Mouse (Mus musculus) right cerebral cortex, postnatal 10 days (tissue): ENCODE results near the gene Dab1.
A peak's percentile ranks its signal among the peaks of the same experiment; 100 is the strongest.

ENCODE experiments used
- DNase-seq, 2 experiments: peaks; one replicate each; pipeline ENCODE4 v3.0.0; 2021; ENCODE audit warnings: low spot score in 2 of 2

Dab1 gene

DNA sequence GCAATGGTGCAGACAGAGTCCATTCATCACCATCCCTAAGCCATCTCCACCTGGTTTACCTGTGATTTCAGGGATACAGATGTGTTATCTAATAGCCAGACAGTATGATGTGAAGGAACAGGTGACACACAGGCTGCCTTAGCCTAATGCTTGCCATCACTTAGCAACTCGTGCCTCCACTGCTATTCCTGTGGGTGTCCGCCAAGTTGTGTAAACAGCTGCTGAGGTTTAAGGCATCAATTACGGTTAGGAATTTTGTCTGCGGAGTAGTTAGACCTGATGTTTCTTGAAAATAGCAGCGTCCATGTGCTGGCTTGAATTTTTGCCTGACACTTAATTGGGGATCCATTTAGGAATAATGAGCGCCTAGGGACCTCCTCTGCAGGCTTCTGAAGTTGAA is 487.1 kb downstream of the Dab1 start:
- no peak for DNase-seq

DNA sequence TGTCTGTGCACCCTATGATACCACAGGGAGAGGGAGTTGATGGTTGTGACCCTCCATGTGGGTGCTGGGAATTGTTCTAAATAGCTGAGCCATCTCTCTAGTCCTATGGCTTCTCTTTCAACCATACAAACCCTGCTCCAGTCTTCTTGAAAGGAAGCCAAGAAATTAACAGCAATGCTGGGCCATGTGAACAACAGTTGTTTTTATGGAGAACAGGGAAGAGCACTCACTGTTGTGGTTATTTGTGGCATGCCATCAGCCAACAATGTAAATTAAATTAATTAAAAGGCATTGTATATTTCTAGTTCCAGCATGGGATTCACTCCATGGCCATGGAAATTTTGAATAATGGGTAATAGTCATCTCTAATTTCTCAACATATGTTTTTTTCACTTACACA is 492.5 kb downstream of the Dab1 start:
- no peak for DNase-seq

DNA sequence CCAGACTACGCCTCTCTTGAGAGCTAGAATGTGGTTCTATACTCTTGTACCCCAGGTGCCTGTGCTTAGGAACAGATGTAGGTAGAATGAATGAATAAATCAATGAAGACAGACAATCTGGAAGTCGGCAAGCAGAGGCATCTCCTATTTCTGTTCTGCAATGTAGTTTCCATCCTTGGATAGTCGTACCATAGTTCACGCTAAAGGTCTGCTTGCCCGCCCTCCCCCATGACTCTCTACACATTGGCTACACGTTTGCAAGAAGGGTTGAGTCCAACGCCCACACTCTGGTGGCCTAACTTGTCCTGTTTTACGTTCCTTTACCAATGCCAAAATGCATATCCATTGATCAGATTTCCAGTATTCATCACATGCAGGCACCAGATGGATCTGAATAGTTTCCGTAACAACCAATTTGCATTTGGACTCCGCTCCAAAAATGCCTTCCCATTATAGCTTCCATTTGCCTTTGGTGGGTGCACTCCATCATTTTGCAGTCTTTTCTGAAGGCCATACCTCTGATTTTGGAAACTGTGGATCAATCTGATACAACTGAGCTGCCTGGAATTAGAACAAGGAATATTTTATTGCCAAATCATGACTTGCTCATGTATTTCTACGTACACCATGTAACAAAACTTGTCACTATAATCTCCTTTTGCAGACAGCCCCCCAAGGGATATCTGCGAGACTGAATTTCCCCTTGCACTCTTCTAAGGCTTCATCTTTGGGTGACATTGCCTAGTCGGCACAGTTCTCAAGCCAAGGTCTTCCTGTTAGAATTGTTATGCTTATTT is 494.2 kb downstream of the Dab1 start:
- peak; percentile 60 to 80 for DNase-seq

DNA sequence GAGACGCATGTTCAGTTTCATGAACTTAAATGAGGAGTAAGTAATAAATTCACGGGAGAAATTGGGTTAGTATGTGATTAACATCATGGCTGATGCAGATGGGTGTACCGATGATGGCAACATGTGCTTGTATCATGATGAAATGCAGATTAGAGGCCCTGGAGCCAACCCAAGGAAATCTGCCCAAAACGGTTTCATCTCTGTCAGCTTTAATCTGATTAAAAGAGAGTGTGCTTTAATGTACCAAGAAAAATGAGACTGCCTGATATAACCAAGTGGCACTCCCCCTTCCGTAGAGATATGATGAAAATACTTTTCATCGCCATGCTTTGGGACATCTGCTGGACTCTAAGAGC is 494.8 kb downstream of the Dab1 start:
- DNase-seq: peak; percentile 67 to 70

DNA sequence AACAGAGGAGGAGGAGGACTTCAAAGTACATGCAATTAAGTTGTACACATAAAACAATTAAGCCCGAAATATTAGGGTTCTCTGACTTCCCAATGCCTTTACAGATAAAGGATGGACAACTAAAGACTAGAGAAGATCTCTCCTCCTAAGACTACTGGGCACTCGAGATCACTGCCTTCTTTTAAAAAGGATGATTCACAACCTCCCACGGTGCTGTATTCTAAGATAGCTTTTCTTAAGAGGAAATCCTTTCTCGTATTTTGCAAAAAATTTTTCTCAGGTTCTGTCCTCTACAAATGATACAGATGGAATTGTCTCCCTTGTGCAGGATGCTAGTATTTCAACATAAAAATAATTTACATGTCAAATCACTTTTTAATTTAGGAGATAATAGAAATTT is 500.9 kb downstream of the Dab1 start:
- no peak for DNase-seq

DNA sequence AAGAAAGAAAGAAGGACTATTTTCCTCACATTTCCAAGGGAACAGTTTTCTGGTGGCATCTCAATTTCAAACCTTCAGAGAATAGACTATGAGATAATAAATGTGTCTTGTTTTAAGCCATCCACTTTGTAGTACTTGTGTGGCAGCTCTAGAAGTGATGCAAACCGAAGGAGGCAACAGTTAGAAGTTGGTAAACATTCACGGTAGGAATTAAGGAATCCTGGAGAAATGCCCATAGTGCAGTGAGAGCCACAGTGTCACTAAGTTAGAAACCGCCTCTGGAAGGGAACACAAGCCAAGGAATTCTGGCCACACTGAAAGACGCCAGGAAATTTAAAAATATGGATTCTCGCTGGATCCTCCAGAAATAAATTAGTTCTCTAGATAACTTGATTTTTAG is 502.8 kb downstream of the Dab1 start:
- no peak for DNase-seq

DNA sequence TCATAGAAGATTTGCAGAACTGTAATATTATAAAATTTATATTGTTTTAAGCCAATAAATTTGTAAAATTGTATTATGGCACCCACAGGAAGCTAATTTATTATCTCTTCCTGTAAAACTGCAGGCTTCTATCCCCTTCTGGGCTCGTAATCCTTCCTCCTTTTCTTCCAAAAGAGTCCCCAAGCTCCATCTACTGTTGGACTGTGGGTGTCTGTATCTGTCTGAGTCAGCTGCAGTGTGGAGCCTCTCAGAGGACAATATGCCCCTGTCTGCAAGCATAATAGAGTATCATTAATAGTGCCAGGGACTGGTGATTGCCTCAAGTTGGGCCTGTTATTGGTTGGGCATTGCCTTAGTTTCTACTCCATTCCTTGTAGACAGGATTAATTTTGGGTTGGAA is 503.2 kb downstream of the Dab1 start:
- DNase-seq: no peak

DNA sequence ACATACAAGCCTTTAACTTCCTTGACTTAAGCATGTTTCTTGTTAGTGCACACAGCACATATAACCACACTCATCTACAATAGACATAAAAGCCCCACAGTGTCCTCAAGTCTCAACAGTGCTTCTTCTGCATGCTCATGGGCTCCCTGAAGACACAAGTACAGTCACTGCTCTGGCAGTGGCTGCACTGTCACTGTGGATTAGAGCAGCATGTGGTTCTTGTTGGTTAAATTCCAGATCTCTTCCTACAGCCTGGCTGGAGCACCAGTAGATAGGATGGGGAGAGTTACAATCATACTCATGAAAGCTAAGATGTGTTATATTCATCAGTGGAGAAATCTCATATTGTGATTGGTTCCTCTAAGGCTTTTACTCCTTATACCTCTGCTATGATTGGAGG is 534.5 kb downstream of the Dab1 start:
- DNase-seq: no peak

DNA sequence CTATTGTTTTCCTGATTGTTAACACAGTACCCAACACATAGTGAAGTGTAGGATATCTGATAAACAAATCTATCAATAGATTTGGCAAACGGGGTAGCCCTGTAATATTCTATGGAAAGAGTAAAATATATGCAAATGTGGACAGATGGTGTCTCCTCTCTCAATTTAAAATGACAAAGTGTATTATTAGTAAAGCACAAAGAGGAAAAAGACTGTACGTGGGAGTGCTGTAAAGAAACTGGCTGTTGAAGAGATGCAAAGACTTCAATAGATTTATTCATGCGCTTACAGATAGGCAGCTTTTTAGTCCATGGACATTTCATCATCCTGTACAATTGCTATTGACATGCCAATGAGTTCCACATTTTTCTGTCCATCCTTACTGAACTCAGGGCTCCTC is 558.9 kb downstream of the Dab1 start:
- DNase-seq: no peak

DNA sequence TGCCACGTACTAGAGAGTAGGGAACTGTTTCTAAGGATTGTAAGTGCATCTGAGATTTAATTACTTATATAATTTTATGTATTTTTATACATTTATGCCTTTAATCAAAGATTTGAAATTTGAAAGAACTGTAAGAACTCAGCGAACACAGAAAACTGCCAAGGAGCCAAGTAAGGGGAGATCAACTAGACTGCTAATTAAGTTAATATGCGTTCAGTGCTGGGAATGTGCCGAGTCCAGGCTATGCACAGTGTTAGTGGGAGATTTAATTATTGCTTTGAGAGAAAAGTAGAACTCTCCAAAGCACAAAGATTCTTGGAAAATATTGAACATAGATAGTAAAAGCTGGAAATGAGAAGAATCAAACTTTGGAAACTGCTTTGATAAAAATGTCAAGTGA is 567.2 kb downstream of the Dab1 start:
- no peak for DNase-seq

DNA sequence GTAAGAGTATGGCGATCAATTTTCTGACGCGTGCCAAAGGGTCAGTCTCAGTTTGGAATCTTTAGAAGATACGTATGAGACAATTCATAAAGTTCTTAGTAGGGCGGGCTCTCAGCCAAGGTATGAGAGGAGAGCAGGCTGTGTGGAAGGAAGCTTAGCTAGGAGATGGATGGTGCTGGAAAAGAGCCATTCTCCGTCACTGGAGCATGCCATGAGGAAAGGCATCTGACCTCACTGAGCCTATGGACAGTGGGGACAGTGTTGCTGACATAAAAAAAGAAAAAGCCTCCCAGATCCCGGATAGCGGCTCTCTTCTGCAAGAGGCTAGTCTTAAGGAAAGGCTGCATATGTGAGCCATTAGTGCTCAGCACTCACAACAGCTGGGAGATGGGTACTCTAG is 579.5 kb downstream of the Dab1 start:
- DNase-seq: no peak

DNA sequence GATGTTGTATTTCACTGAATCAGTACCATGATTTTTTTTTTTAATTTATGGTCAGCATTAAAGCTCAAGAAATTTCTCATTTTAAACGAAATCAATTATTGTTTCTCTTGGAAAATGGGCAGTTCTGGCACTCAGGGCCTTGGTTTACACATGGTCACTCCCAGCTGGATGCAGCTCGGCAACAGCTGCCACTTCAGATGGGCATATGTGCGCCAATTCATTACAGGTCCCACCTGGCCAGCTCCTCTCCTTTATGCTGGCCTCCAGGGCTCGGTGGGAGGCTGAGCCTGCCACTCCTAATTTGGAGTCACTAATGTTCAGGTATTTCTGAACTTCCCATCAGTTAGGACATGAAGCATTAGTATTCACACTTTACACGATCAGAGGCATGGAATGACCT is 582.5 kb downstream of the Dab1 start:
- no peak for DNase-seq

DNA sequence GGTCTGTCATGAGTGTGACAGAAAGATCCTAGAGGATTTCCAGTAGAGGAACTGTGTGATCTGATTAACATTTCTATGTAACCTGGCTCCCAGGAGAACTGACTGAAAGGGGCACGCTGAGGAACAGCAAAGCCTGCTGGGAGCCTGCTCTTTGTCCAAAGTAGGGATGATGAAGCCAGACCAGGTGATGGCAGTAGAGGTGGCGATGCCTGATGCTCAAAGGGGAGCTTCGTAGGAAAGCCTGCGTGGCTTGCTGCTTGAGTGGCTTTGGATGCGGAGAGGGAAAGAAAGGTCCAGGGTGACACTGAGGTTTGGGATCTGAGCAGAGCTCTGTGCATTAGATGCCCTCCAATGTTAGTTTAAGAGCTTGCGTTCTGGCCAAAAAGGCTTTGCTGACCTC is 584.9 kb downstream of the Dab1 start:
- DNase-seq: no peak

DNA sequence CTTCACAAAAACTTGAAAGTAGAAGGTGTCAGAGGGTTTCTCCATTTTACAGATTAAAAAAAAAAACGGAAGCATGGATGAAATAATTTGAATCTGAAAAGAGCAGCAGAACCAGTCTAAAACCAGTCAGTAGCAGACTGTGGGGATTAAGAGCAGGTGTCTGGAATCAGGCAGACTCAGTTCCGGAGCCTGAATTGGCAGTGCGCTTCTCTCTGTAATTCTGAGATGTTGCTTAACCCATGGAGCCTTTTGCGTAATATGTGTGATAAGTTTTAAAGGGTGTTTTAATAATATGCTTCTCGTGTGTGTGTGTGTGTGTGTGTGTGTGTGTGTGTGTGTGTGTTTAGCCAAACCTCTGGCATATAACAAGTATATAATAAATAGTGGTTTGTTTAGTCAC is 587.5 kb downstream of the Dab1 start:
- DNase-seq: no peak

DNA sequence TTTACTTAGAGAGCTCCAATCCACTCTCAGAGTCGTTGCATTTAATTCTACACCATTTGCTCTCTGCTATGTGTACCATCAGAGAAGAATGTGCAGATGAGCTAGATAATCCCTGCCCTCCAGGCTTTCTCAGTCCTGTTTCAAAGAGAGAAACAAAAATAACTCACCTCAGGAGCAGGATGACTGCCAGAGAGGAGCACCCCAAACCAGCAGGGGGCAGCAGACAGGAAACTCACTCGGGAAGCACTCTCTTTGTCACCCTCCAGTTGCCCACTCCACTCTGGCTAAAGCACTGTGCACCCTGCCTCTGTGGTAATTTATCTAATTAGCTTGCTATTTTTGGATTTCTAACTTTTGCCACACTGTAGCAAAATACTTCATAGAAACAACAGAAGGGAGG is 589.9 kb downstream of the Dab1 start:
- DNase-seq: peak in 1 of 2 experiments; percentile 54

DNA sequence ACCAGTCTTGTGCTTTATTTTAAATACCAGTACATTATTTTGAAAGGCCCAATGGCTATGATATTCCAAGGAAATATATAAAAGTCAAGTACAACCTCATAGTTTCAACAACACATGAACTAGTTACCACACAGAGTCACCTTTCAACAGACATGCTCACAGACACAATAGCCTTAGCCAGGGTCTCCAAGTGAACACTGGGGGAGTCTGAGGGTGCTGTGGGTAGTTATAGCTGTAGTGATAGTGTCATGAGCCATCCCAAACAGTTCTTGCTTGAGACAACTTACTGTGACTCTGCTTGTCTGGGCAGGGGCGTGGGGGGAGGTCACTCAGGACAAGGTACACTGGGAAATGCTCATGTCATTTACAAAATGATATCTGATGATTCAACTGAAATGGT is 591.6 kb downstream of the Dab1 start:
- no peak for DNase-seq

DNA sequence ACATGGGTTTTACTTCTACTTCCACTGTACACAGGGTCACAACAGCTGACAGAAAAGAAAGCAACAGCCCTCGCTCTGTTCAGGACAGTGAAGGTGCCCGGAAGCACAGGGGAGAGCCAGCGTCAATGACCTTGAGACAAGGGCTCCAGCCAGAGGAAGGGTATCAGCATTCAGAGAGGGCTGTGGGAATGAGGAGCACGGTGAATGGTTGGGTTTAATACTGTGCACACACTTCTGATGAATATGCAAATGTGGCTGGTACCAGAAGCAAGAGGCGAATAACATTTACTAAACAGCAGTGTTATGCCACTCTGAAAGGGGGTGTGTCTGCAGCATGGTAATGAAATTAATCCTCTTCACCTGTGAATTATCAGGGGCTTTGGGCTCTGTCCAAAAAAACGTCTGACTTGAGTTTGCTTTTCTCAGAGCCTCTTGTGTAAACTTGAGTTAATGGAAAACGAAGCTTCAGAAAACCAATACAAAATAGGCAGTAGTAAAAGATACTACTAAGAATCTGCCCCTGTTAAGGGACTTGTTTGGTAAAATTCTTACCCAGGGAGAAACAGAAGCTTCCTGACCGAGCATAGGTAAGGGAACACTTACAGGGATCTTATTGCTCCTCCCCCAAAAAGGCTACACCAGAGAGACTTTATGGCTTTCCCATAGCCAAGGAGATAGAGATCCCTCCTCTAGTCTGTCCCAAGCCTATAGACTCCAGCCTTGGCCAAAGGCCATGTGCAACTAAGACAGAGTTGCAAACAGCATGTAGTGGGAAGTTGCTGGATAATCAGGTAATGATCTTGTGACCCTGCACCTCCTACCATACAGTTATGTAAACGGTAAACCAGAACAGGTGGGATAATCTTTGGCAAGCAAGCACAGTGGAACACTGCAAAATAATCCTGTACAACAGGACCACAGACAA is 592.6 kb downstream of the Dab1 start:
- DNase-seq: peak in 1 of 2 experiments; percentile 38

DNA sequence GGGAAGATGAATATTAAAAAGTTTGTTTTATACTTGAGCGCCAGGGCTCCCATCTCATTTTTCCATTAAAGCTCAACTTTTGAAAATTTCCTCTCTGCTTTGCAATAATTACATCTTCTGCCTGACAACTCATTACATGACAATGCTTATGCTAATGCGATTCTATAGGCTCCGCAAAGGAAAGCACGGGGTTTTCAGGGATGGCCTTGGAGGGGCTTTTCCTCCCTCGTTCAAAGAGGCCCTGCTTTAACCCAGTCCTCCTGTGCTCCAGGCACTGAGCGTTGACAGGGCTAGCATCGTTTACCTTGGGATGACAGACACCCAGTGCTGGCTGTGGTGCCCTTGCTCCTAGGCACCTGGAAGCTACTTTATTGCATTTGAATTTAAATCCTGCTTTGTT is 595.6 kb downstream of the Dab1 start:
- no peak for DNase-seq

DNA sequence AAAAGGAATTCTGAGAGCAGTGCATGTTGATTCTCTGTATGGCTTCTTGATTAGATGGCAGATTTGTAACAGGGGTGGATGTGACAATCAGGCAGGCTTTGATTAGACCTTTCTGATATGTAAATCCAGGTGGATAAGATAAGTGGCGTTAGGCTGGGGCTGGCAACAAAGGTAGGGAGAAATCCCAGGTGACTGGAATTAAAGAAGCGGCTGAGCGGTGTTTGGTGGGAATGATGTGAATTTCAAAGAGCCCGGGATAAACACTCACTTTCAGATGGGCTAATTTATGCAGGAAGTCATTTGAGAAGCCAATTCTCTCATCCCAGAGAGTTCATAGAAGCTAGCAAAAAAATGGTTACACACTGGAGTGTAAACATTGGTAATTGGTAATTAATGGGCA is 598.2 kb downstream of the Dab1 start:
- DNase-seq: no peak

DNA sequence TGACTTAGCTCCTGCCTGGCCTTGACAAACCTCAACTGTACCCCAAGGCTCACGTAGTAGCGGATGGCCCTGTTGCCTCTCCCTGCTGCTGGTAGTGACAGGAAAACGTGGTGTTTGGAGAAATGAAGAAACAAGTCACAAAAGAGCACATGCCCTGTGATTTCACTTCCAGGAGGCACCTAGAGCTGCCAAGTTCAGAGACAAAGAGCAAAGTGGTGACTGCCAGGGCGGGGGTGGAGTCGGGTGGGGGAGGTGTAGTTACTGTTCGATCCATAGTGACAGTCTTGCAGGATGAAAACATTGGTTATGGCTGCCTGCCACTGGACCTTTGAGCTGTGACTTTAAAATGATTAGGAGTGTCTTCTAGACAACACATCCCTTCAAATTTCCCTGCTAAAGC is 599.6 kb downstream of the Dab1 start:
- DNase-seq: peak in 1 of 2 experiments; percentile 39

DNA sequence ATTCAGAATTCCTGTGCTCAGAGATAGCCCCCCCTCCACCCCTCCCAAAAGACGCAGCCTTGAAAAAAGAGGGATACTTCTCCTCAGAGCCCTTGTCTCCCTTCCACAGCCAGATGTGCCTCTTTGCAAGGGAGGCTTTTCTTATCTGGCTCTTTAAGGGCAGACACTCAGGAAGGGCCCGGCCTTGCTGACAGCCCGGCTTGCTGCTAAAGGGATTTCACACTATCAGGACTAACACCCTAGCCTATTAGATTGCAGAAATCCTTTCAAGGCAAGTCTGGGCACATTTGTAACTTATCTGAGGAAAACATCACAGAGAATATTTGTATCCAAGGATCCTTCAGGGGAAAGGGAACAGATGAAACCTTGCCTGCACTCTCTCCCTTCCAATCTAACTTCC is 600.9 kb downstream of the Dab1 start:
- no peak for DNase-seq

DNA sequence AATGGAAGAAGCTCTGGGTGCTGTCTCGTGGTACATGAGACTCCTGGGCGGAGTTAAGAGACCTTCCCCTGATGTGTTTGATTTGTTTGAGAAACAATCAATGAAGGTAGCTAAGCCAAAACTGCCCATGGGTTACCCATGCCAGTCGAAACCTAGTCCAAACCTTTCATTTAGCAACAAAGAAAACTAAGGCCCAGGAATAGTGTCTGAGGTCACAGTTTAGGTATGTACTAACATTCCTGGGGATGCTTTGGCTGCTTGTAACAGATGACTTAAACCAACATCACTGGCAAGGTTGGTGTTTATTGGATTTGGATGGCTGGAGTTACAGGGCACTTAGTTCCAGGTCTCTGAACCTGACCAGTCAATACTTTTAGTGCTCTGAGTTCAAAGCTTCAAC is 610.1 kb downstream of the Dab1 start:
- no peak for DNase-seq

DNA sequence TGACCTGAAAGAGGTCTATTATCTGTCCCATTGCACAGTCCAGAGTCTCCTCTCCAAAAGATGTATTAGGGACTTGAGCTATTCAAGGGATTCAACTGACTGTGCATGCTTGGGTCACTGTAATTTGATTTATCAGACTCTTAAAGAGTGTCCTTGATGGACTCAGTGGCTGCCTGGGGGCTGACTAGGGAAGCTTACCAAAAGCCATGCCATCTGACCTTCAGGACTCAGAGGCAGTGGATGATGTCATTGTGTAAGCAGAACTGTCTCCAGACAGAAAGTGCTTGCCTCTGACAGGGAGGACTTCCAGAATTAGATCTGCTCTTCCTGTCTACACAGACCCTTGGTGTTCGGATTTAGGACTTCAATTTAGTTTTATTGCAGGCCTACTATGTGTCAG is 627.3 kb downstream of the Dab1 start:
- no peak for DNase-seq
